Mouse (Mus musculus) bone marrow, adult 2 months (tissue): Measurements from ENCODE around the gene Gm17949. TPM values are rescaled to one million over a fixed set of nuclear protein-coding genes. Genes with fewer than 3 reads are reported as not detected.

Experiments used
- H3K27ac ChIP-seq: fragments of 200-500 bp; 2 replicates; pipeline ENCODE4 v1.5.1; 2012; ENCODE audit warnings: low read depth, mild to moderate bottlenecking, control low read depth, inconsistent platforms, low read length; ENCODE audit not compliant: control insufficient read depth, poor library complexity, insufficient read depth
- H3K4me1 ChIP-seq: fragments of 200-500 bp; 2 replicates; pipeline ENCODE4 v1.6.1; 2011; ENCODE audit warnings: low read length; ENCODE audit not compliant: control insufficient read depth, insufficient read depth
- H3K4me3 ChIP-seq: fragments of 200-500 bp; replicated peaks from 2 replicates; pipeline ENCODE3; 2011; ENCODE audit warnings: mild to moderate bottlenecking, low read depth, low read length, control low read depth; ENCODE audit not compliant: control insufficient read depth
- CTCF ChIP-seq: fragments of 200-500 bp; IDR thresholded peaks from 2 replicates; pipeline ENCODE4 v1.5.1; 2011; ENCODE audit warnings: low read length, control low read depth; ENCODE audit not compliant: control insufficient read depth, insufficient read depth
- POLR2A ChIP-seq: fragments of 200-500 bp; IDR thresholded peaks from 2 replicates; pipeline ENCODE4 v1.6.1; 2011; ENCODE audit warnings: low read depth, mild to moderate bottlenecking, control low read depth, low read length, borderline replicate concordance; ENCODE audit not compliant: control insufficient read depth
- WGBS: fragments of 180-500 bp; shearing (Covaris S2); methylation state at CpG from one replicate; pipeline ENCODE4 v1.1.7; 2018; 5-methylcytosine and 5-hydroxymethylcytosine counted together
- polyA plus RNA-seq: library from polyadenylated mRNA; stranded (reverse); fragments of >200 nt; gene quantifications from 2 replicates; pipeline ENCODE4 v1.2.4, GENCODE M21; 2011; ENCODE audit warnings: low replicate concordance; ENCODE audit not compliant: missing spikeins, insufficient read depth, insufficient read length

The Gm17949 gene
- polyA plus RNA-seq, 1 experiment: not detected

GRCm38 (mm10) chr17:57020960-57021359 lies 9.7 kb downstream of the Gm17949 start:
- no peak overlapping the region for H3K4me3 ChIP-seq
- WGBS: 58% methylated on average over 5 of the region's 5 CpGs
- no peaks in the 10 kb centered on the region for H3K4me1 ChIP-seq
- H3K27ac ChIP-seq: no peak overlapping the region
- TF ChIP-seq CTCF: no peak
- TF ChIP-seq POLR2A: no peak

GRCm38 (mm10) chr17:57027471-57027870 lies 16.2 kb downstream of the Gm17949 start:
- no peak overlapping the region for H3K27ac ChIP-seq
- 74% methylated on average over 4 of the region's 4 CpGs for WGBS
- peaks cover 1% of the 10 kb centered on the region; the same call in 1 of the 2 replicates for H3K4me1 ChIP-seq
- TF ChIP-seq POLR2A: no peak
- no peak for TF ChIP-seq CTCF
- H3K4me3 ChIP-seq: no peak overlapping the region

DNA sequence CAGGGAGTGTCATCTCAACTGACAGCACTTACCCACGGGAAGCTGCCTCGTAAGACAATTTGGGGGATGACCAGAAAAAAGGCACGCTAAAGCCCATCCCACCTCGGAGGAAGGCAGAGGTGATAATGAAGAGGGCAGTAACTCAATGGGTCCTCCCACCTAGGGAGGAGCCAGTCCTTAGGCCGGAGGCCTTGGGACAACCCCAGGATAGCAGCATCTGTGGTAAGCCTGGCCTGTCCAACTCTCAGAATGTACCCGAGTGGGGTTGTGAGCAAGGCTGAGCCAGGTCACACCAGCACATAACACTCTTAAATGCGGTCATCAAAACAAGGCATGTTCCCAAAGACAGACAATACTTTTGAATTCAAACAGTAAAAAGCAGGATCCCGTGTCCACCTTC lies 18.4 kb downstream of the Gm17949 start:
- 21% methylated on average over 8 of the region's 8 CpGs for WGBS
- peaks cover 1% of the 10 kb centered on the region; the same call in 1 of the 2 replicates for H3K4me1 ChIP-seq
- peak overlapping the region; percentile 60 for H3K4me3 ChIP-seq
- TF ChIP-seq POLR2A (no peak), CTCF (no peak)
- no peak overlapping the region for H3K27ac ChIP-seq

DNA sequence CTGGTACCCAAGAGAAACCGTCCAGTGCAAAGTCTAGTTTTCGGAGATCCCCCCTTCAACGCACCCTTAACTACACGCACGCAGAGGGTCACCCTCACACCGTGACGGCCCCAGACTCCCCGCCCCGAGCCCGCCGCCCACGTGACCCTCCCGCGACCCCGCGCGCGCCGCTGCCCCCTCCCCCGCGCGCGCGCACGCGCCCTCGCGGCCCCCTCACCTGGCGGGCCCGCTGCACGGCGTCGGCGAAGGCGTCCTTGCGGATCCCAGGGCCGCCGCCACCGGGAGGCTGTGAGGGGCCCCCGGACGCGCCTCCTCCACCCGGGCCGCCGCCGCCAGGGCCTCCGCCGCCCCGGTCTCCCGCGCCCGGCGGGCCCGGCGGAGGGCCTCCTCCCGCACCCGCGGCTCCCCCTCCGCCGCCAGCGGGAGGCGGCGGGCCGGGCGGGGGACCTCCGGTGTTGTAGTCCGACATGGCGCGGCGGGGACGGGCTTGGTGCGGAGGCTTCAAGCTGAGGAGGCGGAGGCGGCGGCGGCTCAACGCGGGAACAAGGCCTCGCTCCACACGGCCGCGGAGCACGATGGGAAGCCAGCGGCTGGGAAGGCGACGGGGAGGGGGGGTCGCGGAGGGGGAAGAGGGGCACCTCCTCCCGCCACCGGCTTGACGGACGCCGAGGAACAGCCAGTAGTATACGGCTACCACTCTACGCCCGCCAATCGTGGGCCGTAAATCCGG lies 19.8 kb downstream of the Gm17949 start, which contains the start of gene Khsrp:
Gene Khsrp (minus strand): TSS at position 592 of the 730 bp plus-strand sequence.
- H3K27ac ChIP-seq: peak within 1 kb of the TSS; percentile 89
- WGBS: 3% methylated on average over 97 of the region's 99 CpGs
- TF ChIP-seq CTCF: no peak
- peak; percentile 47; the same call in 1 of the 2 replicates for TF ChIP-seq POLR2A
- peaks cover 1% of the 10 kb centered on the region; the same call in 1 of the 2 replicates for H3K4me1 ChIP-seq
- peak within 1 kb of the TSS; percentile 81 for H3K4me3 ChIP-seq

GRCm38 (mm10) chr17:57031661-57032420 lies 20.6 kb downstream of the Gm17949 start:
- Histone ChIP-seq H3K4me1 (peaks cover 1% of the 10 kb centered on the region; the same call in 1 of the 2 replicates), H3K27ac (peak overlapping the region; percentile 79), H3K4me3 (peak overlapping the region; percentile 56)
- no peak for TF ChIP-seq CTCF
- peak; percentile 96 for TF ChIP-seq POLR2A
- under 1% methylated on average over 38 of the region's 38 CpGs for WGBS

GRCm38 (mm10) chr17:57032854-57033253 lies 21.6 kb downstream of the Gm17949 start:
- Histone ChIP-seq H3K4me3 (no peak overlapping the region), H3K4me1 (peaks cover 1% of the 10 kb centered on the region; the same call in 1 of the 2 replicates), H3K27ac (no peak overlapping the region)
- TF ChIP-seq POLR2A (no peak), CTCF (no peak)
- 82% methylated on average over 4 of the region's 4 CpGs for WGBS

DNA sequence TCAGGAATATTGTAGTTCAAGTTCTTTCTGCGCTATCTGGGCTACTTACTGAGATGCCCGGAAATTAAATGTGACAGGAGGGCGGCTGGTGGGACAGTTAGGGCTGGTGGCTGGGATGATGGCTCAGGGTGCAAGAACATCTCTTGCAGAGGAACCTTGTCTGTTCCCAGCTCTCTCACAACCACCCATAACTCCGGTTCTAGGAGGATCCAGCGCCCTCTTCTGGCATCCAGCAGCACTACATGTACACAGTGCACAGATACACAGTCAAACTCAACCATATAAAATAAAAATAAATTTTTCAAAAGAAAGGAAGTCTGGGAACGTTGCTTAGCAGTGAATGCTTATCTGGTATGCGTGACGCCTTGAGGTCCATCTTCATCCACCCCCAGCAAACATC lies 27.7 kb downstream of the Gm17949 start:
- no peak overlapping the region for H3K4me3 ChIP-seq
- peak; percentile 33; the same call in 1 of the 2 replicates for TF ChIP-seq CTCF
- no peak for TF ChIP-seq POLR2A
- H3K27ac ChIP-seq: no peak overlapping the region
- 48% methylated on average over 8 of the region's 8 CpGs for WGBS
- no peaks in the 10 kb centered on the region; the same call in 1 of the 2 replicates for H3K4me1 ChIP-seq

DNA sequence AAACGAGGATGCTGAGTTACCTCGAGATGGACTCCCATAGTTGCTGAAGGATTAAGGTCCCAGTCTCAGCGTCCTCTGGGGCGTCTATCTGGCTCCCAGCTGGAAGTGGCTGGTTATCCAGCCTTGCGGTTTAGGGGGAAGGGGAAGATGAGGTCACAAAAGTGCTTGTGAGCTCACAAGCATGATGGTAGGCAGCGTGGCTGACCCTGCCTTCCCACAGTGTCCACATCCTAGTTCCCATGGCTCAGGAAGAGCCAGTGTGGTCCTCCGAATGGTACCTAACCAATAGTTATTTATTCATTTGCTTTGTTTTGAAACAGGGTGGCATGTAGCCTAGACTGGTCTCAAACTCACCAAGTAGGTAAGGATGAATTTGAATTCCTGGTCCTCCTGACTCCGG lies 30.3 kb downstream of the Gm17949 start, which contains the start of gene Slc25a41:
Gene Slc25a41 (minus strand): TSS at position 101 of the 400 bp plus-strand sequence.
- TF ChIP-seq POLR2A: no peak
- no peak for TF ChIP-seq CTCF
- 80% methylated on average over 8 of the region's 8 CpGs for WGBS
- Histone ChIP-seq H3K4me3 (no peak within 1 kb of the TSS), H3K27ac (no peak within 1 kb of the TSS), H3K4me1 (no peaks in the 10 kb centered on the region; the same call in 1 of the 2 replicates)
